Mouse (Mus musculus): ENCODE measurements around the gene Slx1b. TPM values are rescaled to one million over a fixed set of nuclear protein-coding genes. Genes with fewer than 3 reads are reported as not detected.

Slx1b gene
- polyA plus RNA-seq, 1 experiment from 2014 or later, result 8.8 TPM

- Histone ChIP-seq H3K9ac (ENCODE audit: low read length) (no peak overlapping the region), H3K4me3 (ENCODE audit: low read depth, low read length) (no peak overlapping the region), H3K4me2 (ENCODE audit: low read depth, severe bottlenecking) (no peak overlapping the region), H3K4me1 (ENCODE audit: control insufficient read depth, insufficient read depth, low read length) (no peaks in the 10 kb centered on the region), H3K27me3 (ENCODE audit: control insufficient read depth, insufficient read depth, low read length) (no peaks in the 10 kb centered on the region), H3K27ac (replicated peaks; ENCODE audit: low read depth, low read length) (no peak overlapping the region), H3K36me3 (ENCODE audit: control insufficient read depth, insufficient read depth, low read length) (peaks cover 2% of the 10 kb centered on the region; the same call in 1 of the 2 replicates), H3K9me3 (ENCODE audit: control insufficient read depth, low read length) (no peaks in the 10 kb centered on the region)
- ATAC-seq (ENCODE audit: insufficient number of reproducible peaks, low FRiP score, low TSS enrichment, low read depth) (no peak), DNase-seq (ENCODE audit: low spot score) (no peak)
- 85% methylated on average over 4 of the region's 4 CpGs for WGBS
These were observed 18.9 kb downstream of the Slx1b start for GRCm38 (mm10) chr7:126676631-126677220.

- no peak within 1 kb of the TSS for H3K27ac ChIP-seq (replicated peaks; ENCODE audit: low read depth, low read length)
- H3K36me3 ChIP-seq (ENCODE audit: control insufficient read depth, insufficient read depth, low read length), result peaks cover 4% of the 10 kb centered on the region; the same call in 1 of the 2 replicates
- 72% methylated on average over 1 of the region's 1 CpGs for WGBS
- no peaks in the 10 kb centered on the region for H3K9me3 ChIP-seq (ENCODE audit: control insufficient read depth, low read length)
- ATAC-seq (ENCODE audit: insufficient number of reproducible peaks, low FRiP score, low TSS enrichment, low read depth), result no peak
- H3K4me1 ChIP-seq (ENCODE audit: control insufficient read depth, insufficient read depth, low read length), result no peaks in the 10 kb centered on the region
- H3K4me2 ChIP-seq (ENCODE audit: low read depth, severe bottlenecking), result no peak within 1 kb of the TSS
- H3K9ac ChIP-seq (ENCODE audit: low read length), result no peak within 1 kb of the TSS
- no peak within 1 kb of the TSS for H3K4me3 ChIP-seq (ENCODE audit: low read depth, low read length)
- H3K27me3 ChIP-seq (ENCODE audit: control insufficient read depth, insufficient read depth, low read length), result no peaks in the 10 kb centered on the region
- no peak for DNase-seq (ENCODE audit: low spot score)
These were observed 19.4 kb downstream of the Slx1b start, which contains the start of gene Sult1a1 for GRCm38 (mm10) chr7:126676207-126676606. Gene Sult1a1, minus strand, starts transcription at chr7:126676432.

DNA sequence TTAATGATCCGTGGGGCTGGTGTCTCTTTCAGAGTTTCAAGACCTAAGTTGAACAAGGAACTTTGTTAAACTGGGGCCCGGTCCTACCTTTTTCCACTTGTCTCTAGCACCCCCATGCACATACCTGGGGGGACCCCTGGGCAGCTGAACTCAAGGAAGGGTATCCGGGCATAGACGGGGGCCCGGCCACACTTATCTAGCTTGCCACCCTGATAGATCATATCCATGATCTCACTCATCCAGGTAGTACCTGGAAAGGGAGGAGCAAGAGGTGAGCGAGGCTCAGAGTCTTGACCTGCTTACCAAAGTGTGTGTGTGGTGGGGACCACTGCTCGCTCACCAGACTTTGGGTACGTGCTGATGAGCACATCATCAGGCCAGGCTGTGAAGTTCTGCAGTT, 20.5 kb downstream of the Slx1b start:
- no peaks in the 10 kb centered on the region for H3K27me3 ChIP-seq (ENCODE audit: control insufficient read depth, insufficient read depth, low read length)
- no peak overlapping the region for H3K9ac ChIP-seq (ENCODE audit: low read length)
- no peak overlapping the region for H3K27ac ChIP-seq (replicated peaks; ENCODE audit: low read depth, low read length)
- peaks cover 4% of the 10 kb centered on the region; the same call in 1 of the 2 replicates for H3K36me3 ChIP-seq (ENCODE audit: control insufficient read depth, insufficient read depth, low read length)
- ATAC-seq (ENCODE audit: insufficient number of reproducible peaks, low FRiP score, low TSS enrichment, low read depth) (no peak), DNase-seq (ENCODE audit: low spot score) (no peak)
- H3K4me2 ChIP-seq (ENCODE audit: low read depth, severe bottlenecking), result no peak overlapping the region
- no peaks in the 10 kb centered on the region for H3K4me1 ChIP-seq (ENCODE audit: control insufficient read depth, insufficient read depth, low read length)
- H3K4me3 ChIP-seq (ENCODE audit: low read depth, low read length), result no peak overlapping the region
- 92% methylated on average over 8 of the region's 8 CpGs for WGBS
- no peaks in the 10 kb centered on the region for H3K9me3 ChIP-seq (ENCODE audit: control insufficient read depth, low read length)

DNA sequence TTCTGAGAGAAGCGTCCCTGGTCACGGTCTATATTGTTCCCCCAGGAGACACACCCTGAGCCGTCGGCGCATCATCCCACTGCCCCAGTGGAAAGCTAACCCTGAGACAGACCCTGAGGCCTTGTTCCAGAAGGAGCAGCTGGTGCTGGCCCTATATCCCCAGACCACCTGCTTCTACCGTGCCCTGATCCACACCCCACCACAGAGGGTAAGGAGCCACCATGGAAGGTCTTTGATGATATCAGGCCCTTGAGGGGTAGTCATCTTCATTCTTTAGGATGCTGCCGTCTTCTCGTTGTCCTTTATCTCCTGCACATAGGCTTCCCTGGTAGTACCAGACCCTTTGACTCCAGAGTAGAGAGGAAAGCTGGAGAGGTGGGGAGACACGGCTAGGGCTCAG, 23.5 kb downstream of the Slx1b start:
- Histone ChIP-seq H3K4me3 (ENCODE audit: low read depth, low read length) (no peak overlapping the region), H3K36me3 (ENCODE audit: control insufficient read depth, insufficient read depth, low read length) (peaks cover 4% of the 10 kb centered on the region; the same call in 1 of the 2 replicates)
- no peak for DNase-seq (ENCODE audit: low spot score)

DNA sequence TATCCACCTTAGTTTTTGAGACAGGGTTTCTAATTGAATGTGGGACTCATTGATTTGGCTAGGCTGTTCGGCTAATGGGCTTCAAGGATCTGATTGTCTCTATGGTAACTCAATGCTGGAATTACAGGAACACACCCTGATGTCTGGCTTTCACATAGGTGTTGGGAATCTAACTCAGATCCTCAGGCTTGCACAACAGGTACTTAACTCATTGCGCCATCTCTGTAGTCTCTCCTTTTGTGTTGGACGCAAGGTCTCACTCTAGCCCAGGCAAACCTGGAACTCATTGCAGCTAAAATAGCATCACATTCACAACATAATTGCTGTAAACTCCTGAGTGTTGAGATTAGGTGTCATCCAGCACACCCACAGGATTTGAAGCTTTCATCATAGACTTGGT, 25.4 kb downstream of the Slx1b start:
- Histone ChIP-seq H3K36me3 (ENCODE audit: control insufficient read depth, insufficient read depth, low read length) (peaks cover 8% of the 10 kb centered on the region), H3K4me3 (ENCODE audit: low read depth, low read length) (no peak overlapping the region), H3K27ac (replicated peaks; ENCODE audit: low read depth, low read length) (no peak overlapping the region), H3K9ac (ENCODE audit: low read length) (no peak overlapping the region), H3K4me1 (ENCODE audit: control insufficient read depth, insufficient read depth, low read length) (no peaks in the 10 kb centered on the region), H3K9me3 (ENCODE audit: control insufficient read depth, low read length) (no peaks in the 10 kb centered on the region), H3K4me2 (ENCODE audit: low read depth, severe bottlenecking) (no peak overlapping the region), H3K27me3 (ENCODE audit: control insufficient read depth, insufficient read depth, low read length) (no peaks in the 10 kb centered on the region)
- DNase-seq (ENCODE audit: low spot score), result no peak
- 90% methylated on average over 3 of the region's 3 CpGs for WGBS
- ATAC-seq (ENCODE audit: insufficient number of reproducible peaks, low FRiP score, low TSS enrichment, low read depth), result no peak

More for the DNA sequence above, 23.5 kb downstream of the Slx1b start:
- Histone ChIP-seq H3K9ac (ENCODE audit: low read length) (no peak overlapping the region; the same call in 1 of the 2 replicates), H3K9me3 (ENCODE audit: control insufficient read depth, low read length) (no peaks in the 10 kb centered on the region), H3K27me3 (ENCODE audit: control insufficient read depth, insufficient read depth, low read length) (no peaks in the 10 kb centered on the region), H3K4me1 (ENCODE audit: control insufficient read depth, insufficient read depth, low read length) (no peaks in the 10 kb centered on the region), H3K27ac (replicated peaks; ENCODE audit: low read depth, low read length) (no peak overlapping the region), H3K4me2 (ENCODE audit: low read depth, severe bottlenecking) (no peak overlapping the region)
- 97% methylated on average over 9 of the region's 9 CpGs for WGBS
- no peak for ATAC-seq (ENCODE audit: insufficient number of reproducible peaks, low FRiP score, low TSS enrichment, low read depth)

- ATAC-seq (ENCODE audit: insufficient number of reproducible peaks, low FRiP score, low TSS enrichment, low read depth), result no peak
- 89% methylated on average over 5 of the region's 5 CpGs for whole genome bisulfite sequencing
- Histone ChIP-seq H3K4me2 (ENCODE audit: low read depth, severe bottlenecking) (no peak overlapping the region), H3K9me3 (ENCODE audit: control insufficient read depth, low read length) (no peaks in the 10 kb centered on the region), H3K4me1 (ENCODE audit: control insufficient read depth, insufficient read depth, low read length) (no peaks in the 10 kb centered on the region), H3K4me3 (ENCODE audit: low read depth, low read length) (no peak overlapping the region), H3K9ac (ENCODE audit: low read length) (no peak overlapping the region), H3K36me3 (ENCODE audit: control insufficient read depth, insufficient read depth, low read length) (peaks cover 9% of the 10 kb centered on the region), H3K27me3 (ENCODE audit: control insufficient read depth, insufficient read depth, low read length) (no peaks in the 10 kb centered on the region), H3K27ac (replicated peaks; ENCODE audit: low read depth, low read length) (no peak overlapping the region)
- DNase-seq (ENCODE audit: low spot score), result no peak
These were observed 27.1 kb downstream of the Slx1b start for GRCm38 (mm10) chr7:126668452-126668851.

DNA sequence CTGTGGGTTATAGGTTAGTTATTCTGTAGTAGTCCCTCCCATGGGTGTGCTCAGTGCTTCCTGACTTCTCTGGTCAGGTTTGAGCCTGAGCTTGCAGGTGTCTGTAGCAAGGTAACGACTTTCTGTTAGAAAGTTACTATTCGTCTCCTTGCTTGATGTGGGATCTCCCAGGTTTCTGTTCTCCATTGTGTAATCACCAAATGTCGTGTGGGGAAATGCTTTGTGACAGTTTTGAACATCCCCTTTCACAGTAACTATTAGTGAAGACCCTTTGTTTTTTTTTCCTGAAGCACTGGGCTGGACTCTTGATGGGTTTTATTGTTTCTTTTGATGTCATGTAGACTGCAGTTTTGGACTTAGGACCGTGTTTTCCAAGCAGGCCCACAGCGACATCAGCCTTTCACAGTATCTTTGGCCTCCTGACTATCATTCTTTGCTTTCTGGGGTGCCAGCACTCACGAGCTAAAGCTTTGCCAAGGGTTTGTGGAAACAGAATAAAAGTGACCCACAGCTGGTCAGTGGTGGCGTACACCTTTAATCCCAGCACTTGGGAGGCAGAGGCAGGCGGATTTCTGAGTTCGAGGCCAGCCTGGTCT, 28.0 kb downstream of the Slx1b start:
- no peak overlapping the region for H3K4me3 ChIP-seq (ENCODE audit: low read depth, low read length)
- no peaks in the 10 kb centered on the region for H3K27me3 ChIP-seq (ENCODE audit: control insufficient read depth, insufficient read depth, low read length)
- H3K4me1 ChIP-seq (ENCODE audit: control insufficient read depth, insufficient read depth, low read length), result no peaks in the 10 kb centered on the region
- H3K4me2 ChIP-seq (ENCODE audit: low read depth, severe bottlenecking), result no peak overlapping the region
- H3K9me3 ChIP-seq (ENCODE audit: control insufficient read depth, low read length), result no peaks in the 10 kb centered on the region
- no peak for ATAC-seq (ENCODE audit: insufficient number of reproducible peaks, low FRiP score, low TSS enrichment, low read depth)
- WGBS, result 87% methylated on average over 9 of the region's 9 CpGs
- no peak overlapping the region for H3K9ac ChIP-seq (ENCODE audit: low read length)
- DNase-seq (ENCODE audit: low spot score), result no peak
- H3K27ac ChIP-seq (replicated peaks; ENCODE audit: low read depth, low read length), result no peak overlapping the region
- peaks cover 7% of the 10 kb centered on the region; the same call in 1 of the 2 replicates for H3K36me3 ChIP-seq (ENCODE audit: control insufficient read depth, insufficient read depth, low read length)

DNA sequence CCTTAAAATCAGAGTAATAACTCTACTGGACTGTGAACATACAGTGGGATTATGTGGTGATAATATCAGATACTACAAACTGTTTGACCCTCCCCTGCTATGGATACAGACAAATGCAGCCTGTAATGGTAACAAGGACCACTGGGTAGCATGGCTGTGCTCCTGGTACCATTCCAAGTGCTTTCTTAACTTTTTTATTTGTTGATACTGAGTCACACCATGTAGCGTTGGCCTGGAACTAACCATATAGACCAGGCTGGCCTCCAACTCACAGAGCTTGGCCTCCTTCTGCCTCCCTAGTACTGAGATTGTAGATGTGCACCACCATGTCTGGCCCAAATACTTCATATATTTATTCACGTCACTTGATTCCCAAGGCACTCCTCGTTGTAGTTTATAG, 30.3 kb downstream of the Slx1b start:
- no peak overlapping the region for H3K4me2 ChIP-seq (ENCODE audit: low read depth, severe bottlenecking)
- no peaks in the 10 kb centered on the region for H3K27me3 ChIP-seq (ENCODE audit: control insufficient read depth, insufficient read depth, low read length)
- H3K27ac ChIP-seq (replicated peaks; ENCODE audit: low read depth, low read length), result no peak overlapping the region
- no peak for DNase-seq (ENCODE audit: low spot score)
- no peaks in the 10 kb centered on the region for H3K4me1 ChIP-seq (ENCODE audit: control insufficient read depth, insufficient read depth, low read length)
- no peak for ATAC-seq (ENCODE audit: insufficient number of reproducible peaks, low FRiP score, low TSS enrichment, low read depth)
- WGBS, result 95% methylated on average over 3 of the region's 3 CpGs
- H3K36me3 ChIP-seq (ENCODE audit: control insufficient read depth, insufficient read depth, low read length), result peaks cover 5% of the 10 kb centered on the region; the same call in 1 of the 2 replicates
- H3K4me3 ChIP-seq (ENCODE audit: low read depth, low read length), result no peak overlapping the region
- no peaks in the 10 kb centered on the region for H3K9me3 ChIP-seq (ENCODE audit: control insufficient read depth, low read length)
- H3K9ac ChIP-seq (ENCODE audit: low read length), result no peak overlapping the region
